Mouse (Mus musculus) gastrocnemius, postnatal 10 days (tissue): ENCODE results near the gene Cds2. TPM values are rescaled to one million over a fixed set of nuclear protein-coding genes. Genes with fewer than 3 reads are reported as not detected.
"Not testable (repeated sequence)": the region's sequence is repeated elsewhere in the genome, so short reads cannot be mapped to it uniquely, and the experiment has no call there.

Experiments used
- DNase-seq: peaks from one replicate; pipeline ENCODE4 v3.0.0; 2021; ENCODE audit warnings: mixed read lengths
- long read RNA-seq, 2 experiments: library from polyadenylated mRNA; stranded (forward); transcript quantifications; one replicate each; pipeline ENCODE4 v2.0.0; 2021
- total RNA-seq, 2 experiments: library from RNA; stranded (reverse); gene quantifications; 2 replicates each; pipeline ENCODE4 v1.2.3; 2021

Gene Cds2
- total RNA-seq: 10 to 100 TPM; 21.7 to 25.4 TPM
- long read RNA-seq, experiment 1, full-length matches to known transcripts: 3 of 17 reads
- long read RNA-seq, experiment 1, partial matches to known transcripts: 0 of 17 reads
- long read RNA-seq, experiment 1, other reads (novel, unspliced or antisense): 14 of 17 reads
- long read RNA-seq, experiment 2, full-length matches to known transcripts: 5 of 20 reads
- long read RNA-seq, experiment 2, partial matches to known transcripts: 7 of 20 reads
- long read RNA-seq, experiment 2, other reads (novel, unspliced or antisense): 8 of 20 reads

DNA sequence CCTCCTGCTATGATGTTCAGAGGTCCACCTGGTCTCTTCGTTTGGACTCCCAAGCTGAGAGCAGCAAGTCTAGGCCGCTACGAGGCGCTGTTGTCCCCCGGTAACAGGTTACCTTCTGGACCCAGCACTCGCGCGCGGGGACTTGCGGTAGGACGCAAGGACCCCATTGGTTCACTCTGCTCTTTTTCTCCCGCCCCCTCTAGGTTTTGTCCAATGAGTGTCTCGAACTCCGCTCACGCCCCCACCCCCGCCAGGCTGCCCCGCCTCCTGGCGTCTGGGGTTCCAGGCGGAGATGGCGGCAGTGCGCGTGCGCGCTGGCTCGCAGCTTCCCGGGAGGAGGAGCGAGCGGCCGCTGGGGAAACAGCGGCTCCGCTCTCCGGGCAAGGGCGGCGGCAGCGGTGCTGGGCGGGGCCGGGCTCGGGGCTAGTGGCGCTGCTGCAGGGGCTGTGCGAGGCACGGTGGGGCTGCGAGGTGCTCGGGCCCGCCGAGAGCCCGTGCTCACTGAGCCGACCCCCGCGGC, at the start of gene Cds2:
Cds2 (plus strand) TSS at position 270 of the 520 bp plus-strand sequence.
- DNase-seq: peak; percentile 99

DNA sequence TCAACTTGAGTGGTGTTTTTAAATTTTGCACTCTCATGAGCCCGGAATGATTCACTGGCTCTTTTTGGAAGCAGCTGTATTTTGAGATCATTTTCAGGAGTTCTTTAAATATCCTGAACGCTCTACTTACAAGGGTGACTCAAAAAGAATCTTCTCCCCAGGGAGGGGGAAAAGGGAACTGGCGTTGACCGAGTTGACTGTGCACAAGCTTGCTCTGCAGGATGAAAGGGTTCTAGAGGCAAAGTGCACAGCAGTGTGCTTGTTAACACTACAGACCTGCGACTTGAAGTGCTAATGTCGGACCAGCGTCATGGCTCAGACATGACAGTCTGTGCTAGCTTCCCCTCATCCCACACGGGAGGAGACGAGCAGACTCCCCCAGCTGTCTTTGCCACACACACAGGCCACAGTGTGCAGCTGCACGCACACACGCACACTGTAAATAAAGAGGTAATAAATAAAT, 41.3 kb upstream of the Cds2 start:
- DNase-seq: no peak

DNA sequence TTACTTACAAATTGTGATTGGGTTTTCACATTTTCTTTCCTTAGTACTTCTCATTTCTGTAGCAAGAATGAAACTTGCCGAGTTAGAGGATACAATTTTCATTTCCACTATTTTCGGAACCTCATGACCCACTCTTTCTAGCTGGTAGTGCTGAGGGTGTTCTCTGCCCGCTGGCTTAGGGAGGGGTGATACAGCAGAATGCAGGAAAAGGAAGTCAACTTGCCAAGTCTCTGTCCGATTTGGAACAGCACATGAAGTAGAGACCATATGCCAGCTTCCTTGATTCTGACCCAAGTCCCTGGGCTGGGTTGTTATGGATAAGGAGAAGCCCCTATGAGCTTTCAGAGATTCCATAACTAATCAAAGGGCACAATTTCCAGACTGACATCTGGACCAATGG, 38.6 kb upstream of the Cds2 start:
- DNase-seq: no peak

DNA sequence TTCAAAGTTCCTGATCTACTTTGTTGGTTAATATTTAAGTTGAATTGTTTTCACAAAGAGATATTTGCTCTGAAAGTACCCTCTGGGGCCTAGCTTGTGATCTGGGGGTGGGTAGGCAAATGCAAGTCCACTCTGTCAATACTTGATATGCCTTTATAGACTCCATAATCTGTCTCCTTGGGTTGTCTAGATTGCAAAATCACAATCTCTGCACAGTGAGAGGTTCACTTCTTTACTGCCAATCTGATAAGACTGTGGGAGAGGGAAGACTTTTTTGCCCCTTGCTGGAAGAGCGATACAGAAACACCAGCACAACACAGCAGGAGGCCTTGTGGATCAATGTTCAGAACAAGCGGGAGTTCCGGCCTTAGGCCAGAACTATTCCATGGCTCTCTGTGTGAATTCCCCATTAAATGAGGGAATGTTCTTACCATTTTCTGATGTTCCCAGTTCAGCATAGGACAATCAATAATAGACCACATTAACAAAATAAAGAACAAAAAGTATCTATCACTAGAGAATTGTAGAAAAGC, 30.5 kb upstream of the Cds2 start:
- DNase-seq: no peak

DNA sequence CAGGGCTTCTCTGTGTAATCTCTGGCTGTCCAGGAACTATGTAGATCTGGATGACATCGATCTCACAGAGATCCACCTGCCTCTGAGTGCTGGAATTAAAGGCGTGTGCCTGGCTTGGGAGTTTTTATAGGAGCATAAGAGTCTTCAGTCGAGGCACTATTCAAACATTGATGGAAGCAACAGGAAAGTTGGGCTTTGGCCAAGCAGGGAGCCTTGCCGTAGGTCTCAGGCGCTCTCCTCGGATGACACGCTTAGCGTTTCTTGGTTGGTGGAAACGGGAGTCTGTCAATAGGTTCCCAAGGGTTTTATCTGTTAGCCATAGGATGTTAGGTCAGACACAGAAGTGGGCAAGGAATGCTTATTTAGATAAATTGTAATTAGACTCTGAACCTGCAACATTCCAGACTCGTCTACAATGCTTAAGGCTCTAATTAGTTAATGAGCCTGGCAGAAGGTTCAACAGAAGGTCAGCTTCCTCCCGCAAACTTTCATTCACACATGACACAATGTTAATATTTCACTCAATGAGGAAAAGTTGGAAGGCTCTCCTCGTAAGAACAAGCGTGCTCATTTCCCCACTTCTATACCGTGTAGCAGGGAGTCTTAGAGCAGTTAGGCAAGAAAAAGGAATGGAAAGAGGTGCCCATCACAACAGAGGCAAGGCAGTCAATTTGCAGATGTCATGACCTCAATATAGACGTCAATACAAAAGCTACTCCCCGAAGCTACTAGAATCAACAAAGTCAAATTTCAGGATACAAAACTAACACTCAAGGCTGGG, 28.8 kb upstream of the Cds2 start:
- no peak for DNase-seq

DNA sequence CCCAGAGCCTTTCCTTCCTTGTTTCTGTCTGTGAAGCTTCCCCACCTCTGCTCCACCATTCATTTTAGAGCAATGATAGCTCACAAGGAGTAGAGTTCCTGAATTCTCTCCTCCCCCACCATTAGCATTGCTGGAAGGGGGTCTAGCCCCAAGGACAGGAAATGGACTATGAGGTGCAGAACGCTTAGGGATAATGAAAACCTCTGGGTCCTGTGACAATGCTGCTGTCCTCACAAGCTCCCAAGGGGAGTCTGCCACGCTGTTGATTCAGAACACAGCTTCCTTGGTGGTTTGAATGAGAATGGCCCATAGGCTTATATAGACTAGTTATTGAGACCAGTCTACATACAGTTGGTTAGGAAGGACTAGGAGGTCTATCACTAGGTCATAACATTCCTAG, 27.7 kb upstream of the Cds2 start:
- DNase-seq: no peak

DNA sequence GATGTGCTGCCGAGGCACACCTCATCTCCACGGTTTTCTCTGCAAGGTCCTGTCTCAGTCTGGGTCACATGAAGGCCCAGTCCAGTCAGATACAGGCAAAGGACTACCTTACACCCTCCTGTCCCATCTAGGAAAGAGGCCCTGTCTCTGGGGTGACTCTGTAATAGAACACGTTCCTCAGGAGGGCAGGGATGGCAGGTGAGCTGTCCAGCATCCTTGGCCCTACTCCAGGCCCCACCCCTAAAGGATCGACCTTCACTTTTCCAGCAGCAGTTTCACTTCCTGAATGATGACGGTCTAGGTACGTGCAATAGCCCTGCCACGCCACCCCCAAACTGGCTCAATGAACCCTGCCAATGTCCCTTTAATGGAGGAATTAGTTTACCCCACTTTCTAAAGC, 27.0 kb upstream of the Cds2 start:
- no peak for DNase-seq

DNA sequence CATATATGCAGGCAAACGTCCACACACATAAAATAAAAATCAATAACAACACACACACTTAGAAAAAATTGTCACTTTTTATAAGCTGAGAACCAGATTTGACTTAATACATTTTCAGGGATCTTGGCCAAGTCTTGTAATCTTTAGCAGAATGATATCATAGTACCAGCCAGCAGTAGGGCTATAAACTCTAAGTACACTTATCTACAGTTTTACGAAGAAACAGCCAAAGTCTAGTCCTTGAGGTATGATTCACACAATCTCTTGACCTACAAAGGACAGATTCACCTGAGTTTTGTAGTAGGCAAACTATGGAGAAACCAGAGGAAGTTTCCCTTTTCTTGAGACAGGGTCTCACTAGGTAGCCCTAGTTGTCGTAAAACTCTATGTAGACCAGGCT, 23.5 kb upstream of the Cds2 start:
- DNase-seq: not testable (repeated sequence)

DNA sequence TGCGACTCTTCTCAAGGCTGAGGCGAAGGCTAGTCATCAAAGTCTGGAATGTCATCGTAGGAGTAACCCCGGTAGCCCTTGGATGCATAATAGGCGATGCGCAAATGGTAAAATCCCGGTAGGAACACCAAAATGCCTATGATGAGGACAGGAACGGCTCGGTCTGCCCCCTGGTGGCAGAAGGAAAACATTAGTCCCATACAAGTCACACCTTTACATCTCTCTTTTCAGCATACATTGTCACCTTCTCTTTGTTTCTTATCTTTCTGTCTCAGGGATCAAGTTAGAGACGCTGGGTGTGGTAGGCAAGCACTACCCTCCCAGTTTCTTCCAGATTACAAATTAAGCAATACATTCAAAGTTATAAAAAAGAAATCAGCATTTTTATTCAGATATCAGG, 22.5 kb upstream of the Cds2 start:
- DNase-seq: peak; percentile 72

DNA sequence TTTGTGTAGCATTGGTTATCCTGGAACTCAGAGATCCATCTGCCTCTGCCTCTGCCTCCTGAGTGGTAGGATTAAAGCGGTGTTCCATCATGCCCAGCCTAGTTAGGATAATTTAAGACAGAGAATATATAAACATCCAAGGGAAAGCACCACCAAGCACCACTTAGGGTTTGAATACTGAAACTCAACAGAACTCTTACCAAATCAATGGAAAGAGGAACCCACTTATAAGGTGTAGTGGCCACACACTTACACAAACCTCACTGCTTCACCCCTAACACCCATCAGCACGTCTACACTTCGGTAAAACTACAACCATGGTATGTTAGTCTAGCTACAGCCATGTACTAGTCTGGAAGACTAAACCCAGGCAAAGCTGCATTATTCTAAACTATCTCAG, 19.6 kb upstream of the Cds2 start:
- no peak for DNase-seq

DNA sequence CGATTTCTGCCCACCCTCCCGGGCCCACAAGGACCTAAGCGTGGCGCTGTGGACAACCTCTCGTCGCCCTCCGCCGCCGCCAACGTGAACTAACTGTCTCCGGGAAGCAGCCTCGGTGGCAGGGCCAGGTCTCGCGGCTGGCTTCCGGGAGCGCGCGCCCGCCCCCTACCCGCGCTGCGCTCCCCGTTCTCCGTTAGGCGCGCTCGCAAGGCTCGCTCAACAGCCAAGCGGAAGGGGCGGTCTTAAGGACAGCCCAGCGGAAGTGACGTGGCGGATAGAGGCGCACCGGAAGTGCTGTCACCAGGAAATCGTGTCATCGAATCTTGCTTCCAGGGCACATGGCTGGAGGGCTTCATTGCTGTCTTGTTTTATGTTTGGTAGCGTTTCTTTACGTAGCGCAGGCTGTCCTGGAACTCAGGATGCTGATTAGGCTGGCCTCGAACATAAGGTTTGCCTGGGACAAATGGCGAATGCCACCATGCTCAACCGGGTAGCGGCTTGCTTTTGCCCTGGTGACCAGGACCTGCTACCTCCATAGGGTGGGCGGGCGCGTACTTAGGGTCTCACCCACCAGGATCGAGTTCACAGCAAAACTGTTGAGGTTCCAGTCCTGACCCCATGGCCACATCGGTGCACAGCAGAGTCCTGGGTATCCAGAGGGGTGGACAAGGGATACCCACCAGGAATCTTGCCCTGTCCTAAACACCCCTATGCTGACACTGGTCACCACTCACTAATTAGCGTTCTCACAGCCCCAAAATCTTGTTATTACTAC, 15.2 kb upstream of the Cds2 start, which contains the start of gene Tmem230:
Tmem230 (minus strand) TSS at position 269 of the 775 bp plus-strand sequence.
- DNase-seq: peak; percentile 93

DNA sequence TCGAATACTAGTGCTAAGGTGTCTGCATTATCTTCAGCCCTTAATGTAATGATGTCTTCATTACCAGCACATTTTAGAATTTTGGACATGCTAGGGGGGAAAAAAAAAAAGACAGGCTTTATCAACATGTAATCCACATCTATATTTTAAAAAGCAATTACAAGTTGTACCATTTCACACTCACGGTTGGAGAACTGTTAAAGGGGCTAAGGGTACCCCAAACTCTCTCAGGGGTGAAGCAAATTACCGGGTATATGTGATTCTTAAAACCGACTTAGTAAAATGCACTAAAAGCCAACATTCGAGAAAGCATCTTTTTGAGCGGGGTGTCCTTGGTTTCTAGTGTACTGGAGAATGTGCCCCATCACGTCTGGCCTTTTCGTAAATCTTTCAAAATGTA, 11.0 kb upstream of the Cds2 start:
- DNase-seq: no peak

DNA sequence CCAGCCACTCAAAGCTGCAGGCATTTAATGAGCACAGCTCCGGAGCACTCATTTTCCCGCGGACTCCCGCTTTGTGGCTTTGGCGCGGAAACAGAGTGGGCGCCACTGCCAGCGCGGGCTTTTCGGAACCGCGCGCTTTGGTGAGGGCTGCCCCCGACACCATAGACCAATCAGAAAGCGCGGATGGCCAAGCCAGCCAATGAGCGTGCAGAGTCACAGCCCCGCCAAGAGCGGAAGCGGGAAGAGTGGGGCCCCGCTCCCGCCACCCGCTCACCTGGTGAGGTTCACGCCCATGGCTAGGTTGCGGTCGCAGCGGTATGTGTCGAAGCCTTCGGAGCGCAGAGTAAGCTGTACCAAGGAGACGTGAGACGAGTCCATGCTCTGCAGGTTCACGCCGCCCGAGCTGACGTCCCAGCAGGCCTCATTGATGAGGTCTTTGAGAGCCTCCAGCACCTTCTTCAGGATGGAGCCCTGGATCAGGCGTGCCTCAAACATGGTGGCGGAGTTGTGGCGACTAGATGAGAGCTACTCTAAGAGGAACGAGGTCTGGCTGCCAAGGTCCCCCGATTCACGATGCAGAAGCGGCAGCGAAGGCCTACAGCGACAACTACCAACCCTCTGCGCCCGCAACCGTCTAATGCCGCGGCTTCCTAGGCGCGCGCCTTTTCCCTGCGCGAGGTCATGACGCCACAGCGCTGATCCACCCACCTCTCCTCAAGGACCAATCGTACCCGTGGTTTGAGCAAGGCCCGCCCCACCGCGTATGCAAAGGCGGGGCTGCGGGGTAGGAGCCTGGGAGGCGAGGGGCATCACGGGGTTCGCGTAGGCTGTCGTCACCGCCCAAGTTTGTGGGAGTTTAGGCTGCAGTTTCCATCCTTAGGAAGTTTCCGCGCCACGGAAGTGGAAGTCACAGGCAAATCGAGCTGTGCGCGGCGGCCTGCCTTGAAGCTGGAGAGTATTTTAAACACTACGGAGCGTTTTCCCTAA, 10.1 kb upstream of the Cds2 start, which contains the start of gene Pcna:
Pcna (minus strand) TSS at position 773 of the 987 bp plus-strand sequence.
- DNase-seq: peak; percentile 93

DNA sequence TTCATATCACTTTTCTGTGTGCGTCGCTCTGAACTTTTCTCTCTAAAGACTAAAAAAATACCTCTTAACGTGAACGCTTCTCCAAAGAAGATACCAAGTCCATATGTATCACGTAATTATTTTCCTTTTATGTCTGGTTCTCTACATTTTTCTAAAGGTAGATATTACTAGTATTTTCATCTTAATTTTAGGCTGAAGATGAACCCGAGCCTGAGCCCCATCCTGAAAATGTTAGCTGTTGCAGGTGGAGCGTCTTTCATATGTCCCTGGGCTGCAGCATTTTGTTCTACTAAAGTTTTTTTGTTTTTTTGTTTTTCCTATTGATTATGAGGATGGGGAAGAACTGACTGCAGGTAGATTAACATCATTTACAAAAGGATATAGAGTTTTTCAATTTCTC, 9.3 kb upstream of the Cds2 start:
- no peak for DNase-seq

DNA sequence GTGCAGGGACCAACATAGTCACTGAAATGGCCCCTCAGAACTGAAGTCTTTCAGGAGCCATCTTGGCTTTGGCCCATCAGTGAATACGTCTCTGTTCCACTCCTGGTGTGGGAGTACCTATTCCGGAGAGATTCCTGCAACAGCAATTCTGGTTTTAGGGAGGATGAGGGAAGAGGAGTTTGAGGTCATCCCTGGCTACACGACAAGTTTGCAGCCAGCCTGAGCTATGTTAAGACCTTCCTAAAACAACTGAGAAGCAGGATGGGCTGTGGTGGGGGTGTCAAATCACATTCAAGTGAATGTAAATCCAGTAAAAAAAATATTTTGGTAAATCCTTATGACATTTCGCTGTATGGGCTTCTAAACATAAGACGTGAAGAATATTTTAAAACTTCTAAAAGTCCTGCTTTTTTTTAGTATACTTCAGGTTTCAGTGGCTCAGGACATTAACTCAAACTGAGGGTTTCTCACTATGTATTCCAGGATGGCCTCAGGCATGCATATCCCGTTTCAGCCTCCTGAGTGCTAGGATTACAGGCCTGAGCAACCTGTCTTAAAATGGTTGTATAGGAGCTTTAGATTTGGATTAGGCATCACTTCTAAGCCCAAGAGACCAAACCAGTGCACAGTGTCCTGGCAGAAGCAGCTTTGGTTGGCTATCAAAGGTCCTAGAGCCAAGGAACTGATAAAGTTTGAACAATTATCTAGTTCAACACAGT, 5.4 kb upstream of the Cds2 start:
- DNase-seq: no peak

DNA sequence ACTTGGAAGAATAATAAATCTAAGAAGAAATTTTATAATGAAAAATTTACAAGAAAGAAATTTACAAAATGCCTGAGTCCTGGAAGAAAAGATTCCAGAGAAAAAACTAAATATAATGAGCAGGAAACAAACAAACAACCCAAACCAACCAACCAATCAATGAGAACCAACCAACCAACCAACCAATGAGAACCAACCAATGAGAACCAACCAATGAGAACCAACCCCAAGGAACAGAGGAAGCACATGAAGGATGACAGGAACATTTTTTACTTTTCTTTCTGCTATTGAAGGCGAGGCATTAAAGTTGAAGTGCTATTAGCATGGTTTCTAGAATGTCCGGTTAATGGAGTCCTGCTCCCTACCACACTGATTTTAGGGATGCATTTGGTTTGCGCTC, 2.3 kb upstream of the Cds2 start:
- DNase-seq: no peak

DNA sequence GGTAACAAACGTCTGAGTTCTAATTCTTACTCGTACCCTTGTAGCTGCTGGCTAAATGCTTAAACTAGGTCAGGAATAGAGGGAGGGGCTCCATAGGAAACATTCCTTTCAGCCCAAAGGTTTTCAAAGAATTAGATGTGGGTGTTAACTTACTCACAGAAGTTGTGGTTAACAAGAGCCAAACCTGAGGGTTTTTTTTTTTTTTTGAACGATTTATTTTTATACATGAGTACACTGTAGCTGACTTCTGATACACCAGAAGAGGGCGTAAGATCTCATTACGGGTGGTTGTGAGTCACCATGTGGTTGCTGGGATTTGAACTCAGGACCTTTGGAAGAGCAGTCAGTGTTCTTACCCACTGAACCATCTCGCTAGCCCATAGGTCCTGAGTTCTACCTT, 773 bp upstream of the Cds2 start:
- no peak for DNase-seq

DNA sequence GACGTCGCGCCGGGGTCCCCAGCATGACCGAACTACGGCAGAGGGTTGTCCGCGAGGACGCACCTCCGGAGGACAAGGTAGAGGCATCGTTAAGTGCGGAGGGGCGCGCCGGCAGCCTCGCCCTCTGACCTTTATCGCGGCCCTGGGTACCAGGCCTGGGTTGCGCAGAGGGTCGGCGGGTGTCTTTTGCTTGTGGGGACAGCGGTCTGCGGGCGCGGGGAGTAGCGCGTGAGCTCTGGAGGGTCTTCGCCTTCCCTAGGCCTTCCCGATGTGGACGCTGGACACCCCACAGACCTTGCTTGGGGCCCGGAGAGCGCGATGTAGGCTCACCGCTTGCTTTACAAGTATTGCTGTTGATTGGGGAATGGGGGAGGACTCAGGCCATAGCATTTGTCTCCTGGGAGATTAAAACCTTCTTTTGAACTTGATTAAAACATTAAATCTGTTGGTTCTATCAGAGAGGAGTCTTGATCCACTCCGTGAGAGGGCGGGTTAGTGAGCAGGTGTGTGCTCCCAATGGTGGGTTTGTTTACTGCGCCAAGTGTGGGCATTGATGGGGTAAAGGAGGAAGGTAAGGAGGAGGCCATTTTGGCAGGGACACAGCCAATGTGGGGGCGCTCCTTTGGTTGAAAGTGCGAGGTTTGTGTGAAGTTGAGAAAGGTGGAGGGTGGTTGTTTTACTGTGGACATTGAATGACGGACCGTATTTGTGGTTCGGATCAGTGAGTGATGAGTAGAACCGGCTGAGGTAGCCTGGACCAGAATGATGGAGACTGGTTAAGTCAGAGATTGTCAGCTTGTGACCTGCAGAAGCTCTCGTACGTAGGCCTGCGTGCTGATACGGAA, 695 bp downstream of the Cds2 start:
- no peak for DNase-seq

DNA sequence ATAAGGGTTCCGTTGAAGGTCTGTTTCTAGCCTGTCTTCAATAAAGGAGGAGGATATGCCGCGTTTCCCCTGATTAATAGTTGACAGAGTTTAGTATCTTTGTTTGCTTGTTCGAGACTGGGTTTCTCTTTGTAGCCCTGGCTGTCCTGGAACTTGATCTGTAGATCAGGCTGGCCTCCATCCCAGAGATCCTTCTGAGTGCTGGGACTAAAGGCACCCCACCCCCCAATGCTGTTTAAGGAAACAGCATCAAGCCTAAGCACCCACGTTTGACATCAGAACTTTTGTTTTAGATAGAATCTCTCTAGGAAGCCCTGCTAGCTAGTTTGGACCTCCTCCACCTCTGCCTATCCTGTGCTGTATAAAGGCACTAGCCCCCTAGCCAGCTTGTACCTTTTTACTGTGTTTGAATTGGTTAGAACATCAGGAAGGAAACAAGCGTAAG, 1.3 kb downstream of the Cds2 start:
- no peak for DNase-seq
